Mouse (Mus musculus) olfactory bulb, adult 2 months (tissue): ENCODE measurements around the gene Ranbp3.

Experiments used
- CTCF ChIP-seq: fragments of 200-500 bp; IDR thresholded peaks from 2 replicates; pipeline ENCODE4 v1.5.1; 2012; ENCODE audit warnings: low read depth, mild to moderate bottlenecking, low read length, moderate library complexity; ENCODE audit not compliant: insufficient read depth
- POLR2A ChIP-seq: fragments of 200-500 bp; IDR thresholded peaks from 2 replicates; pipeline ENCODE4 v1.6.1; 2012; ENCODE audit warnings: mild to moderate bottlenecking, low read depth, low read length, moderate library complexity; ENCODE audit not compliant: insufficient read depth

DNA sequence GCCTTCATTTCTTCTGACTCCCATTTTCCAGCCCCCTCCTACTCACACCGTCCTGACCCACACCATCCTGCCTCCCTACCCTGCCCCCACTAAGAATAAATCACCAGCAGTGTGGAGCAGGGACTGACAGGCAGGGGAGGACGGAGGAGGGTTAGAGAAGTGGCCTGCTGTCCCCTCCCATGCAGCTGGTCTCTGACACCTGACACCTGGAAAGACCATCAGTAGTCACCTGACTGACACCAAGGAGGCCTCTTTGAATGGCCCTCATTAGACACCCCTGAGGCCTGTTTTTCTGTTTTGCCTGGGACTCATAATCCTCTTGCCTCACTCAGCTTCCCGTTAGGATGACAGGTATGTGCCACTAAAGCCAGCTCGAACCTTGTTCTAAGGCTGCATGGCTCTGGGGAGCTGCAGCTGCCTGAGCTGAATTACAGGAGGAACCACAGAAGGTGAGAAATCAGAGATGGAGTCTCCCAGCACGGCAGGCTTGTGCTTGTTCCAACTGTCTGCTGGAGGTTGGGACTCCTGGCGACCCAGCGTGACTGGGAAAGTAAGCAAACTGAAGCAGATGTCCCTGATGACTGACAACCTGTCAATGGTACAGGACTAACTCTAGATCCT, 54.0 kb downstream of the Ranbp3 start:
- no peak for TF ChIP-seq POLR2A
- no peak for TF ChIP-seq CTCF
